Mouse (Mus musculus) adrenal gland, adult 2 months (tissue): Measurements from ENCODE around the gene Mri1. TPM values are rescaled to one million over a fixed set of nuclear protein-coding genes. Genes with fewer than 3 reads are reported as not detected.

Source experiments
- DNase-seq: peaks from one replicate; pipeline ENCODE4 v3.0.0; 2021
- long read RNA-seq: library from polyadenylated mRNA; stranded (forward); transcript quantifications from one replicate; pipeline ENCODE4 v2.0.0, GENCODE M21; 2021
- polyA plus RNA-seq: library from polyadenylated mRNA; depleted of rRNA; stranded (reverse); fragments of >200 nt; gene quantifications from 2 replicates; pipeline ENCODE4 v1.2.3, GENCODE M21; 2012; rRNA removed
- total RNA-seq, 2 experiments: library from RNA; stranded (reverse); gene quantifications; 2 replicates each; pipeline ENCODE4 v1.2.3; 2021

The Mri1 gene
- total RNA-seq = 10 to 100 TPM; 27.9 to 38.1 TPM
- 239 and 243 TPM in 2 replicates for polyA plus RNA-seq
- long read RNA-seq, transcript Mri1-203 (5 exons, 2,819 nt) = major isoform, 23 of 28 reads
- long read RNA-seq, partial matches to known transcripts = 1 of 28 reads
- long read RNA-seq, other reads (novel, unspliced or antisense) = 3 of 28 reads

DNA sequence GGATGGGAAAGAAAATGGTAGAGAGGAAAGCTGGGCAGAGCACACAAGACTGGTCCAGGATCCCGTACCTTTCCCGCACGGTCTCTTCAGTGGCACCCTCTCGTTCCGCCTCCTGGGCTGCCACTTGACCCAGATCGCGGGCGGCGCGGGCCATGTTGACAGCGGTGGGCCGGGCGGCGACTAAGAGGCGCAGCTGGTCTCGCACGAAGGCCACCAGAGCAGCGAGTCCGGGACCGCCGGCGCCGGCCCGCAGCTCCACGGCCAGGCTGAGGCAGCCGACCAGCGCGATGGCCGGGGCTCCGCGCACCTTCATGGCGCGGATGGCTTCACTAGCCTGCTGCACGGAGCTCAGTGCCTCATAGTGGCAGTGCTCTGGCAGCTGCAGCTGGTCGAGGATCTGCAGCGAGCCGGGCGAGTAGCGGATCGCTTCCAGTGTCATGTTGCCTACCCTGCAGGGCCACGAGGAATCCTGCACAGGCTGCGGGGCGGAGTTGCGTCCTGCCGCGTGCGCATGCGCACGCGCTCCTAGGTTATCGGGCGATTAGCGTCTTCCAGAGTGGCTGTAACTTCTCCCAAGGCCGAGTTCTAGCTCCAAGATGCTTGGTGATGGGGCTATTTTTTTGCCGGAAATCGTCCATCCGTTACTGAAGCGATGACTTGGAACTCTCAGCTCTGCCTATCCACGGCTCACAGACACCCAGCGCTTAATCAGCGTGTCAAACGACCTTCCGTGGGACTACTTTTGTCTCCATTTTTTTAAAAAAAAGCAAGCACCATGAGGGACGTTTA is at the start of gene Mri1:
TSS of gene Mri1 (minus strand) at position 505 of the 789 bp plus-strand sequence.
- DNase-seq = peak; percentile 92

DNA sequence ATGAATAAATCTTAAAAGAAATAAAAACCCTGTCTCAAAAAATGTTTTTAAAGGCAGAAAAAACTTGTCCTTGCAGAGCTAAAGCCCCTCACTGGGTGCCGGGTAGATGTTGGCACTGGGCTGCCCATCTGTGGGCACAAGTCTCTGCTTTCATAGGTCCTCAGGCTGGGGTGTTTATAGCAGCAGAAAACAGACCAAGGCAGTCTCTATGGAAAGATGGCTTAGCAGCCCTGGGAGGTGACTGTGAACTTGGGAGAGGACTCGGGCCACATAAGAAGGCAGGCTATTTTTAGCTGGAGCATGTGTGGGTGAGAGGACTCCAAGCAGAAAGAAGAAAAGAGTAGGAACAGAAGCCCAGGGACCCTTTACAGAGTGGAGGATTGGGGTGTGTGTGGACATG is 46.8 kb upstream of the Mri1 start:
- DNase-seq = no peak

DNA sequence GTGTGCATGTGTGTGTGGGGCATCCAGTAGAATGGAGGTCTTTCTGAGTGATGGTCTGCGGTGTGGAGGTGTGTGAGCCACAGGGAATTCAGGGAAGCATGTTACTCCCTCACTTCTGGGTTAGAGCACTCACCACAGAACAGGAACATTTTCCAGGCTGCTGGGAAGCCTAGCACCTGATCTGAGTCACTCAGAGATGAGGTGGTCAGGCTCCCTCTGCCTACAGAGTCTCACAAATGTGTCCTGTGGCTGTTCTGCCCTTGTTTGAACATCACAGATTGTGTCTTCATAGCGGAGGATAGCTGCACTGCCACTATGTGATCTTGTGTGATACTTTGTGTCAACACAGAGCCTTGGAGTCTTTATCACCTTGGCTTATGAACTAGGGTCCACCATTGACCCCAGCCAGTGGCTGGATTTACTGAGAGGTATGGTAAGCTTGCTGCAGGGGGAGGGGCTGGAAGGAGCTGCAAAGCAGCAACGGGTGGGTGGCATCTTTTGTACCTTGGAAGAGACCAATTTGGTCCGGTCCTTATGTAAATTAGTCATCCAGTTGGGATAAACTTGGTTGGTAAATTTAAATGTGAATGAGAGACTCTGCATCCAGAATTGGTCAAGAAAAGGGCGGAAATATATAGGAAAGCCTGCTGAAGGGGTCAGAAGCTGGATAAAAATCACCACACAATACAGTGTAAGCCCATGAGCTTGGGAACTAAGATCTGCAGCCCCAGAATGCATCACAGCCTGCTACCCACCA is 40.1 kb upstream of the Mri1 start:
- DNase-seq = no peak

DNA sequence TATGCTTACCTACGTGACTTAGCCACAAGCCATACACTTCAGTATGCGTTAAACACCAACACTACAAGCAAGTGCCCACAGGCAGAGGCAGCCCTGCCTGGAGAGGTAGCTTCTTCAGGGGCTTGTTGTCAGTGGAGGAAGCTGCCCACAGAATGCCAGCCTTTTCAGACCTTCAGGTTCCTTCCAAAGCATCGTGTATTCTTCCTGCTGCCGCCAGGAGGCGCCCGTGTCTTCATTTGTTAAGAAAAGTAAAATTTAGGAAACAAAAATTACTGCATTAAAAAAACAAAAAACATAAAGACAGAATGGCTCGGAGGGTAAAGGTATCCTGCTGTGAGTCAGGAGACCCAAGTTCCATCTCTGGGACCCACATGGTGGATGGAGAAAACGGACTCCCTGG is 34.6 kb upstream of the Mri1 start:
- peak; percentile 30 for DNase-seq

DNA sequence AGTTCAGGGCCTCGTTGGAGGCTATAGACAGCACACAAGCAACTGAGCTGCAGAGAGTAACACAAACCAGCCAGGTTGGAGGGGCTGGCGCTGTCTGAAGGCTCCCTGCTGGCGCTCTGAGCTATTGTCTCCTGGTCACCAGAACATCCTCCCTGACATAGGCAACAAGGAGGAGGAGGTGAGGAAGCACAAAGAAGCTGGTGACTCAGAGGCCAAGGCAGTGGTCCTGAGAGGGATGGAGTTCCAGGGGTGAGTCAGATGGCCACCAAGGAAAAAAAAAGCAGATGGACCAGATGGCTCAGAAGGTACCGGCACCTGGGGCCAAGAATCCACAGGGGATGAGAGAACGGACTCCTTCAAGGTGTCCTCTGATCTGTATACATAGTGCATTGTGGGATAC is 34.0 kb upstream of the Mri1 start:
- DNase-seq = no peak

DNA sequence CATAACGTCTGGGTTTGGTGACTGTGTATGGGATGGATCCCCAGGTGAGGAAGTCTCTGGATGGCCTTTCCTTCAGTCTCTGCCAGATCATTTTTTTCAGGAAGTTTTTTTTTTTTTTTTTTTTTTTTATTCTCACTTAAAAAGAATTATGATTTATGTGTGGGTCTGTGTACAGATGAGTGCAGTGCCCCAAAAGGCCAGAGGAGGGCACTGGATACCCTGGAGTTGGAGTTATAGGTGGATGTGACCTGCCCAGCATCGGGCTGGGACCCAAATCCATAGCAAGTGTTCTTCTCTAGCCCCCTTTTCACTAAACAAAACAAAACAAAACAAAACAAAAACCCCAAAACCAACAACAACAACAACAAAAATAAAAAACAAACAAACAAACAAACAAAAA is 31.8 kb upstream of the Mri1 start:
- no peak for DNase-seq

DNA sequence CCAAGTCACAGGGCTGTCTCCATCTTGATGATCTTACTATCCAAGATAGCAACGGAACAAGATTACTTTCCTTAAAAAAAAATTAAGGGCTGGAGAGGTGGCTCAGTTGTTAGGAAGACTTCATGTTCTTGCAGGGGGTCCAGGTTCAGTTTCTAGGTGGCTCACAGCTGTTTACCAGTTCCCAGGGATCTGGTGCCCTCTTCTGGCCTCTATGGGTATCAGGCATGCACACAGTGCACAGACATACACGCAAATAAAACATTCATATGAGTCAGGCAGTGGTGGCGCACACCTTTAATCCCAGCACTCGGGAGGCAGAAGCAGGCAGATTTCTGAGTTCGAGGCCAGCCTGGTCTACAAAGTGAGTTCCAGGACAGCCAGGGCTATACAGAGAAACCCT is 28.5 kb upstream of the Mri1 start:
- peak; percentile 43 for DNase-seq

DNA sequence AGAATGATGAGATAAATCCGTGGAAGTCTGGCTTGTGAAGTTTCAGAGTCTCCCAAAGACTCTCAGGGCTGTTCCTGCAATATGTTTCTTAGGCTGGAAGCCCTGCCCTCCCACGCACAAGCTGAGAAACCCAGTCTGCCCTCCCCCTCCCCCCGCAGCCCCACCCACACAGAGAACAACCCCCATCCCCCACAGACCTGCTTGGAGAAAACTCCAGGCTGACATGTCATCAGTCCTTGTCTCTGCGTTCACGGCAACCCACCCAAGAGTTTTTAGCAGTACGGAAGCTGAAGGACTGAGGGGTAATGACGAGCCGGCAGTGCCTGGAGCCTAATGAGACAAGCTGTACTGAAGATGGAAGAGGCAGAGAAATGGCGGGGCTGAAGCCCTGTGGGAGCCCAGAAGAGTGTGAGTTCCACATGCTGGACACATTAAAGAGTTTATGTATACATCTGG is 27.5 kb upstream of the Mri1 start:
- DNase-seq = no peak

DNA sequence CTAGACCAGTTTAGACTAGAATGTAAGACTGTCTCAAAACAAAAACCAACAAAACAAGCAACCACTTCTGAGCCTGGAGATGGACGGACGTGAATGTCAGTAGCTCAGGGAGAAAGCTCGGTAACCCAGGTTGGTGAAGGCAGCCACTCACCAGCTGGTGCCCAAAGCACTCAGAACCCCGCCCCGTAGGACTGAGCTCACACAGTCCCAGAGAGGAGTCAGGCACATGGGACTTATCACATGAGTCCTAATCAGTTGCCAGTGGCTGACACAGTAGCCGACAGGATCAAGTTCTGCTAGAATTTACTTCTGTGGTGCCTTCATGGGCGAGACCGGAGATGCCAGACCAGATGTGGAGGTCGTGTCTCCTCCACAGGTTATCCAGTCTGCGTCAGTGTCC is 23.7 kb upstream of the Mri1 start:
- no peak for DNase-seq

DNA sequence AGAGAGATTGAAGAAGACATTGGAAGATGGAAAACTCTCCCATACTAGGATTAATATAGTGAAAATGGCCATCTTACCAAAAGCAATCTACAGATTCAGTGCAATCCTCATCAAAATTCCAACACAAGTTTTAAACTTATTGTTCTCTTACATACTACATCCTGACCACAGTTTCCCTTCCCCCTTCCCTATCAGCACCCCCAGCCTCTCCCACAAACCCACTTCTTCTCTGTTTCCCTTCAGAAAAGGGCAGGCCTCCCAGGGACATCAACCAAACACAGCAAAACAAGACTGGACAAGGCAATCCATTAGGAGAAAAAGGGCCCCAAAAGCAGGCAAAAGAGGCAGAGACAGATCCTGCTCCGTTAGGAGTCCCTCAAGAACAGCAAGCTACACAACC is 19.3 kb upstream of the Mri1 start:
- no peak for DNase-seq

DNA sequence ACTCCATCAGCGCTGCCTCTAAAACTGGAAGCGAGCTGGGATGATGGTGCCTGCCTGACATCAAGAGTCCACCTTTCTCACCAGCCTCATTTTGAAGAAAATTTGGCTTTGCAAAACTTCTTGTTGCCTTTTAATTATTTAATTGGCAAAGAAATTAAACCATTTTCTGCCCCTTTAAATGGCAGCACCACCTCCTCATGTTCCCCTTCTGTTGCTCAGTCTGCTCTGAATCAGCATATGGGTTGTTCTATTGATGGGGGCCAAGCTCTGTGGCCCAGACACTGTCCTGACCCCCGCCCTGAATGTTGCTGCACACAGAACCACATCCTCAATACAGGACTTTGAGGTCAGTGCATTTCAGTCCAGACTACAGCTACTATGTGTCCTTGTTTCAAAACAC is 16.8 kb upstream of the Mri1 start:
- no peak for DNase-seq

DNA sequence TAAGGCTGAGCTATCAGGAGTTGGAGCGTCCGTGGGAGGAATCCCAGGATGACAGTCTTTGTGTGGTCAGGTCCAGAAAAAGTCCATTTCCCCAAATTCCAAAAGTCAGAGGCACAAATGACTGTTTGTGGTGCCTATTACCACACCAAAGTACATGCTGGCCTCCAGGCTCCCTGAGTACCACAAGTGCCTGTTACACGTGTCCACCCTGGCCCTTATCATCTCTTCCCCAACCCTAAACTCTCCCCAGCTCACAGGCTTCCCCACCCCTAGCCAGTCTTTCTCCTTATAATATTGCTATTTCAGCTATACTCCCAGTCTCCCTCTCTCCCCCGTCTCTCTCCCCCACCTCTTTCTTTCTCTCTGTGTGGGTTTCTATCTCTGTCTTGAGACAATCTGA is 15.2 kb upstream of the Mri1 start:
- no peak for DNase-seq

DNA sequence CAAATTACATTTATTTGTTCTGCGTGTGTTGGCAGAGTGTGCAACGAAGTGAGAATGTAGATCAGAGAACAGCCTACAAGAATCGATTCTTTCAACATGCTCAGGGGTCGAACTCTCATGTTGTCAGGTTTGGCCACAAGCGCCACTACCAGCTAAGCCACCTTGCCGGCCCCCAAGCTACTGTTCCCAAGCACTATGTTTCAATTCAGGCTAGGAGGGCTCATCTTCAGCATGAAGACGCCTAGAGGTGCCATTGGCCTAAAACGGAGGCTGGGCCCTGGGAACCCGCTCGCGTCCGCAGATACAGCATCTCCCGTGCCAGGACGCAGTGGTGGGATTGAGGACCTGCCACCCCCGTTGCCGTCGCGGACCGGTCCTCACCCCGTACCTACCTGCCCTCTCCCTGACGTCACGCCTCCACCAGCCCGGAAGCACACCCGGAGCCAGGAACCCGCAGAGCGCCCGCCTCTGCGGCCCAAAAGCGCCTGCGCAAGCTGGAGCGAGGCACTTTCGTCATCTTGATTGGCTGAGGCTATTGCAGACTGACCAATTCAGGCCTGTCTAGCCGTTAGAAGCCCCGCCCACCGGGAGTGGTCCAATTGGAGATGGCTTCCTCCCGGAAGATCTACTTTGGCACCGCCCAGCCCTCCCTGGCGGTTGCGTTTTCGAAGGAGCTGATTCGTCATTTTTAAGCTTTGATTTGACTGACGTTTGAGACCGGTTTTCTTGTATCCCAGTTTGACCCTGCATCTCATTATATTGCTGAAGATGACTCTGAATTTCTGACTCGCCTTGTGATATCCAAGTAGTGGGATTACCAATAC is 13.0 kb upstream of the Mri1 start, which contains the start of gene Ccdc130:
TSS of gene Ccdc130 (minus strand) at position 431 of the 824 bp plus-strand sequence.
- peak; percentile 99 for DNase-seq

DNA sequence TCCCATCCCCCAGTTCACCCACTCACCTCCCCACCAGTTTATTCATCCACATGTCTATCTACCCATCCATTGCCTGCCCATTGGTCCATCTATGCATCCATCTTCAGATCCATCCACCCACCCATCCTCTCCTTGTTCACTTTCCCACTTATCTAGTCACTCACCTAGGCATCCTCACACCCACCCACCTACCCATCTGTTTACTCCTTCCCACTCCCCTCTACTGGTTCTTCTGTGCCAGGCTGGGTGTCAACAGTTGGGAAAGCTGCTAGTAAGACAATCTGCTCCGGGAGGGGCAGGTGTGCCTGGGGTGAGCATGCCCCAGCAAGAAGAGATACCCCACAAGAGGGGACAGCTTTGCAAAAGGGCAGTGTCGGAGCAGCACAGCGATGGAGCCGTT is 4.0 kb upstream of the Mri1 start:
- DNase-seq = no peak

DNA sequence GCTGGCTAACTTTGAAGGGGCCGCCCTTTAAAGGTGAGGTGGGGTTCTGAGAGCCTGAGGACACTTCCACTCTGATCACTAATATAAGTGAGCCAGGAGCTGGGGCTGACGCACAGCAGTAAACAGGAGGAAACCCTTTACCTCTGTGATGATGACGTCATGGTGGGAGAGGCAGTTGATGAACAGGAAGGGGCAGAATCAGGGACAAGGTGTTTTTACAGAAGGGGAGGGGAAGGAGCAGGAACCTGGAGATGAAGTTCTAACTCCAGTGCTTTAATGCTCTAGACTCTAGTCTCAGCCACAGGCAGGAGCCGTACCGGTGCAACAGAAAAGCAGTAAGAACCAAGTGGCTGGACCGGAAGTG is 686 bp downstream of the Mri1 start:
- DNase-seq = no peak

DNA sequence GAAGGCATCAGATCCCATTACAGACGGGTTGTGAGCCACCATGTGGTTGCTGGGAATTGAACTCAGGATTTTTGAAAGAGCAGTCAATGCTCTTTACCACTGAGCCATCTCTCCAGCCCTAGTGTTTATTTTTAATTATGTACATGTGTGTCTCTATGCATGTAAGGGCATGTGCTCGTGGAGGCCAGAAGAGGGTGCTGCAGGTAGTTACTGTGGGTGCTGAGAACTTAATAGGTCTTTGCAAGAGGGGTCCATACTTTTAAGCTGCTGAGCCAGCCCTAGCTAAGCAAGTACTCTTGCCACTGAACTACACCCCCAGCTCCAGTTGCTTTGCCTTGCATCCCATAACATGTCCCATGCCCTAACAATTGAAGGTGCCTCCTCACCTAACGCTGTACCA is 1.3 kb downstream of the Mri1 start:
- DNase-seq = no peak

DNA sequence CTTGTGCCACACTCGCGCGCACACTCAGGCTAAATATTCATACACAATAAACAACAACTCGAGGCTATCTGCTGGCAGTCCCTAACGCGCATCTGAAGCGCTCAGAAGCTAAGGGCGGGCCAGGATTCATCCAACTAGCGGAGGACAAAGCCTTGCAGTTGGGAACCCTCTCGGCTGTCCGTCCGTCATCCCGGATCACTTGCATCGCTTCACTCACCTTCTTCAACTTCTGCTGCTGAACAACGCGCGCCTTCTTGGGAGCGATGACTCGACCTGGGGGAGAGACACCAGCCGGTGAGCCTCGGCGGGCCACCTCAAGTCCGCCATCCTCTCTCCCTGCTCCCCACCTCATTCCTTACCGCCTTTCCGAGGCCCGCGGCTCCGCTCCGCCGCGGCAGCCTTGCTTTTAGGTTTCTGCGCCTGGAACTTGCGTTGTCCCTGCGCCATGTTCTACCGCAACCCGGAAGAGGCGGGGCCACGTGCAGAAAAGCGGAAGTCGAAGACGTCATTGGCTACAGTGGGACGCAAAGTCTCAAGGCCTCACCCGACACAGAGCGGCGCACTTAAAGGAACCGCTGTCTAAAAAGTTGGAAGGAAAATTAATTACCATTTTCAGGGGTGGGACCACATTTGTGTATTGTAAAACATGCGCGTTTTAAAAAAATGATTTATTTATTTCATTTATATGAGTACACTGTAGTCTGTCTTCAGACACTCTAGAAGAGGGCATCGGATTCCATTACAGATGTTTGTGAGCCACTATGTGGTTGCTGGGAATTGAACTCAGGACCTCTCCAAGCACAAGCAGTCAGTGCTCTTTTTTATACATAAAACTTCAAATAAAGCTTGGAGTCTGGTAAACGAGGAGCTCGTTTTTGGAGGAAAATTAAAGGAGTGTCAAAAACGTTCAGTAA is 7.6 kb downstream of the Mri1 start, which contains the start of gene D8Ertd738e:
TSS of gene D8Ertd738e (minus strand) at position 463 of the 914 bp plus-strand sequence.
- DNase-seq = peak; percentile 91

DNA sequence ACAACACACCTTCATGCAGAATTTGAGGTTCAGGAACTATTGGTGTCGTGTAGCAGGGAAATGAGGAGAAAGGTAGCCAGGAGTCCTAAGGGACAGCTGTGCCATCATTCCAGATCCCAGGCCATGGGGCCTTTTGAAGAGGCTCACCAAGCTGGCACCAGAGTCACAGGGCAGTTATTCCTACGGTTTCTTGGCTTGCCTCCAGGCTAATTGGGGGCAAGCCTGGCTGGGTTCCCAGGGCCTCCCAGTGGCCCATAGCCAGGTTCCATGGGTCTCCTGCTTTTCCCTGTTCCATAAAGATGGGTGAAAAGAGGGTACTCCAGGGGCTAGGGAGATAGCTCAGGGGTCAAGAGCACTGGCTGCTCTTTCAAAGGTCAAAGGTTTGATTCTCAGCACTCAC is 15.3 kb downstream of the Mri1 start:
- DNase-seq = peak; percentile 39

DNA sequence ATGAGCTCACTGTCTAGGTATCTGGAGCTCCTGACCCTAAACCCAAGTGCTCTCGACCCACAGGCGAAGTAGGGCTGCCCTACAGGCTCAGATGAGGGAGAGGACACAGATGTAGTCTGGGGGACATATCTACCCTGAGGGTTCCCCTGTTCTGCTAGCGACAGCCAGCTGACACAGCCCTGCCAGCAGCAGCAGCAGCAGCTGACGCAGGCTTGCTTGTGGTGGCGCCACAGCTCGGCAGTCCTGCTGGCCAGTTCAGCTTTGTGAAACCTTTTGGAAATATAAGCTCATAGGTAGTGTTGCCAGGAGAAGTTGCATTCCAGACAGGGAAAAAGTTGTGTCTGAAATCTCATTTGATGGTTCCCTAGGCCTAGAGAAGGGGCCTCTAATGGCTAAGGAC is 16.0 kb downstream of the Mri1 start:
- DNase-seq = no peak

DNA sequence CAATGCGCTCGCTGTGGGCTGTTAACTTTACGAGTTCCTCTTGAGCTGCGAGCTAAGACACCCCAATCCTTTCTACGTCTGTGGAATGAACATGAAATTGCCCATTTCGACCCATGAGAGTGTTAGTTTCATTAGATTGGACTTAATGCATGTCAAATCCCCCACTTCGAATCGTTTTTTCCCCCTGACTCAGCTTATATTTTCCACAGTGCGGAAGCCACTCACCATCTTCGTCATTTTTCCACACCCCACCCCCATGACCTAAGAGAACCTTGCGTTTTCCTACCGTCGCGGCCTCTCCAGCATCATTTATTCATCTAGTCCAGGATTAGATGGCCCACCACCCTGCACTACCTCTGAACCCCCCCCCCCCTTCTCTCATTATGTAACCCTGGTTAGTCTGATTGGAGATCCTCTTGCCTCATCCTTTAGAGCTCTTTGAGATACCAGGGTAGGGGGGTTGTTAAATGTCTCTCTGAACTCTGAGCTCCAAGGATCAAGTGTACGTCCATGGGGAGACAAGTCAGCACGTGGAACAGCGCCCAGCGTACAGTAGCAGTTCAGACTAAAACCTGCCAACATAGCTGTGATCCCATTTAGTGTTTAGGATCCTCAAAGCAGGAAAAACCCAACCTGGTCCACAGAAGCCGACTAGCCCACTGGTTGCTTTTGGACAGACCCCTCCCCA is 19.4 kb downstream of the Mri1 start:
- DNase-seq = no peak
